Mouse (Mus musculus): ENCODE measurements around the gene Vps29. TPM values are rescaled to one million over a fixed set of nuclear protein-coding genes. Genes with fewer than 3 reads are reported as not detected.

Vps29 gene
- polyA plus RNA-seq, 1 experiment from 2014 or later: 131 TPM

GRCm38 (mm10) chr5:122390006-122390405 is 35.8 kb downstream of the Vps29 start:
- no peak for ATAC-seq (ENCODE audit: low read depth)
- Histone ChIP-seq H3K4me3 (replicated peaks) (no peak overlapping the region), H3K4me1 (replicated peaks) (peaks cover 21% of the 10 kb centered on the region), H3K27ac (no peak overlapping the region), H3K27me3 (no peaks in the 10 kb centered on the region), H3K4me2 (no peak overlapping the region), H3K36me3 (peaks cover 8% of the 10 kb centered on the region), H3K9me3 (replicated peaks) (no peaks in the 10 kb centered on the region), H3K9ac (no peak overlapping the region)
- 81% methylated on average over 5 of the region's 5 CpGs for WGBS (ENCODE audit: insufficient replicate concordance)
- no peak for DNase-seq

DNA sequence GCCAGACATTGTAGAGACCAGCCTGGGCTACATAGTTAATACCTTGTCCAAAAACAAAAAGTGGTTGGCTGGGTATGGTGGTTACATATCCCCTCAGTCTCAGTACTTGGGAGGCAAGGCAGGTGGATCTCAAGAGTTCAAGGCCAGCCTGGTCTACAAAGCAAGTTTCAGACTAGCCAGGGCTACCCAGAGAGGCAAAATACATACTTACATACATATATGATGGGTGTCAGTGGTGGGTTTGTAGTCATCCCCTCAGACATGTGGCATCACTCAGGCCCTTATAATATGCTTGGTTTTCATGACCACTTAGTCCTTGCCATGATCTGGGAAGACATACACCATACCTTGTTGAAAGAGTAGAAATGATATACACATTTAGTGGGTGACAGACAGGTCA is 36.5 kb downstream of the Vps29 start:
- peaks cover 21% of the 10 kb centered on the region for H3K4me1 ChIP-seq (replicated peaks)
- H3K9ac ChIP-seq: no peak overlapping the region
- no peak overlapping the region for H3K4me2 ChIP-seq
- H3K27me3 ChIP-seq: no peaks in the 10 kb centered on the region
- DNase-seq (no peak), ATAC-seq (ENCODE audit: low read depth) (no peak)
- no peak overlapping the region for H3K27ac ChIP-seq
- no peaks in the 10 kb centered on the region for H3K9me3 ChIP-seq (replicated peaks)
- H3K4me3 ChIP-seq (replicated peaks): no peak overlapping the region
- peaks cover 9% of the 10 kb centered on the region for H3K36me3 ChIP-seq

- no peaks in the 10 kb centered on the region for H3K9me3 ChIP-seq (replicated peaks)
- H3K4me1 ChIP-seq (replicated peaks): peaks cover 21% of the 10 kb centered on the region
- H3K27ac ChIP-seq: no peak overlapping the region
- peak overlapping the region; percentile 91; the same call in 1 of the 2 replicates for H3K4me3 ChIP-seq (replicated peaks)
- H3K27me3 ChIP-seq: no peaks in the 10 kb centered on the region
- peaks cover 9% of the 10 kb centered on the region for H3K36me3 ChIP-seq
- peak overlapping the region; percentile 73 for H3K4me2 ChIP-seq
- DNase-seq (no peak), ATAC-seq (ENCODE audit: low read depth) (no peak)
- peak overlapping the region; percentile 29; the same call in 1 of the 2 replicates for H3K9ac ChIP-seq
- 47% methylated on average over 16 of the region's 16 CpGs for WGBS (ENCODE audit: insufficient replicate concordance)
Measured at GRCm38 (mm10) chr5:122391178-122391785, 37.1 kb downstream of the Vps29 start.

- peaks cover 13% of the 10 kb centered on the region for H3K36me3 ChIP-seq
- WGBS (ENCODE audit: insufficient replicate concordance): under 1% methylated on average over 39 of the region's 39 CpGs
- H3K4me2 ChIP-seq: peak within 1 kb of the TSS; percentile 73
- no peaks in the 10 kb centered on the region for H3K9me3 ChIP-seq (replicated peaks)
- peak within 1 kb of the TSS; percentile 91 for H3K4me3 ChIP-seq (replicated peaks)
- peak within 1 kb of the TSS; percentile 74 for H3K27ac ChIP-seq
- DNase-seq (peak; percentile 89), ATAC-seq (ENCODE audit: low read depth) (peak; percentile 85)
- peak within 1 kb of the TSS; percentile 93 for H3K9ac ChIP-seq
- H3K4me1 ChIP-seq (replicated peaks): peaks cover 21% of the 10 kb centered on the region
- H3K27me3 ChIP-seq: no peaks in the 10 kb centered on the region
Measured at GRCm38 (mm10) chr5:122391786-122392180, 37.6 kb downstream of the Vps29 start, which contains the start of gene Arpc3. TSS of gene Arpc3 (plus strand) at chr5:122391878.

GRCm38 (mm10) chr5:122392227-122393004 is 38.2 kb downstream of the Vps29 start:
- DNase-seq: no peak
- peak; percentile 47 for ATAC-seq (ENCODE audit: low read depth)
- H3K27ac ChIP-seq: peak overlapping the region; percentile 74

DNA sequence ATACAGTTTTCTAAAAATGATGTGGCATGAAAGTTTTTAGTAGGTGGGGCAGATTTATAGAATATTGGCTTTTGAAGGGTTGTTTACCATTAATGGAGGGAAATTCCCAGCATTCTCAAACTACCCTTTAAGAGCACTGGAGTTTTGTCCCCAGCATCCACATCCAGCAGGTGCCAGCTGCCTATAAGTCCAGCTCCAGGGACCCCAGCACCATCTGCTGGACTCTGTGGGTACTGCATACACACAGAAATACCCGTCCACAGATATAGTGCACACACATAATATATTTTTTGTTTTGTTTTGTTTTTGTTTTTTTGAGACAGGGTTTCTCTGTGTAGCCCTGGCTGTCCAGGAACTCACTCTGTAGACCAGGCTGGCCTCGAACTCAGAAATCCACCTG is 39.7 kb downstream of the Vps29 start:
- Histone ChIP-seq H3K4me3 (replicated peaks) (no peak overlapping the region), H3K36me3 (peaks cover 34% of the 10 kb centered on the region), H3K4me2 (no peak overlapping the region), H3K9me3 (replicated peaks) (no peaks in the 10 kb centered on the region), H3K27me3 (no peaks in the 10 kb centered on the region), H3K9ac (no peak overlapping the region), H3K4me1 (replicated peaks) (peaks cover 31% of the 10 kb centered on the region), H3K27ac (no peak overlapping the region)
- no peak for ATAC-seq (ENCODE audit: low read depth)
- WGBS (ENCODE audit: insufficient replicate concordance): 26% methylated on average over 2 of the region's 2 CpGs
- peak; percentile 73 for DNase-seq

More at GRCm38 (mm10) chr5:122392227-122393004, 38.2 kb downstream of the Vps29 start:
- peak overlapping the region; percentile 73 for H3K4me2 ChIP-seq
- peaks cover 20% of the 10 kb centered on the region for H3K36me3 ChIP-seq
- no peaks in the 10 kb centered on the region for H3K27me3 ChIP-seq
- H3K4me1 ChIP-seq (replicated peaks): peaks cover 21% of the 10 kb centered on the region
- H3K9me3 ChIP-seq (replicated peaks): no peaks in the 10 kb centered on the region
- H3K4me3 ChIP-seq (replicated peaks): peak overlapping the region; percentile 91
- H3K9ac ChIP-seq: peak overlapping the region; percentile 93
- WGBS (ENCODE audit: insufficient replicate concordance): 6% methylated on average over 19 of the region's 19 CpGs

DNA sequence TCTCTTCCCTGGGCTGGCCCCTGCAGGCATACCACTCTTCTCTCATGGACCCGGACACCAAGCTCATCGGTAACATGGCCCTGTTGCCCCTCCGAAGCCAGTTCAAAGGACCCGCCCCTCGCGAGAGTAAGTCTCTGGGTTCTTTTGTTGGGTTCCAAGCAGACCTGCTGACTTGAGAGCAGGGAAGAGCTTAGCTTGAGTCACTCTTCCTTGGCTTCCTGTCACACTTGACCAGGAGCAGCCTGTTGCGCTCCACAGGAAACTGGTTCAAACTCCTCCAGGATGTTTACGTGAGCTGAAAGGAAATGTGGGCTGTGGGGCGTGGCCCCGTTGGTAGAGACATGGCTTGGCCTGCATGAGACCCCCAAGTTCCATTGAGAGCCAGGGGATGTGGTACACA is 42.6 kb downstream of the Vps29 start:
- Histone ChIP-seq H3K9ac (no peak overlapping the region), H3K27me3 (no peaks in the 10 kb centered on the region), H3K27ac (no peak overlapping the region; the same call in 1 of the 2 replicates), H3K4me3 (replicated peaks) (no peak overlapping the region), H3K36me3 (peaks cover 59% of the 10 kb centered on the region), H3K4me2 (no peak overlapping the region), H3K9me3 (replicated peaks) (no peaks in the 10 kb centered on the region), H3K4me1 (replicated peaks) (peaks cover 25% of the 10 kb centered on the region)
- 62% methylated on average over 10 of the region's 10 CpGs for WGBS (ENCODE audit: insufficient replicate concordance)
- ATAC-seq (ENCODE audit: low read depth) (no peak), DNase-seq (no peak)

DNA sequence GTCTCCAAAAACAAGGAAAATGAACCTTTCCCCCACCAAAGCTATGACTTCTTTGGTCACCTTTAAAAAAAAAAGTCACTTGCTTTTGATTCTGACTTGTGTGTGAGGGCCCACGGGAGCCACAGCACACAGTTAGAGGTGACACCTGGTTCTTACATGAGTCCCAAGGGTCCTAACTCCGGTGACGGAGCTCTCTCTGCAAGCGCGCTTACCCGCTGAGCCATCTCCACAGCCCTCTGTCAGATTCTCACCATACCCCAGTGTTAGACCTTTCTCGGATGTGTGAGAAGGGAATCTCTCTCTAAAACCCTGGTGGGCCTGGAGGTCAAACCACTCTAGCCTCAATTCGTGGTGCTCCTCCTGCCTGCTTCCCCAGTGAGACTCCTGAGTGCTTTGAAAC is 43.3 kb downstream of the Vps29 start:
- ATAC-seq (ENCODE audit: low read depth): no peak
- Histone ChIP-seq H3K9ac (no peak overlapping the region), H3K36me3 (peaks cover 66% of the 10 kb centered on the region), H3K4me2 (no peak overlapping the region), H3K27ac (no peak overlapping the region), H3K9me3 (replicated peaks) (no peaks in the 10 kb centered on the region), H3K4me1 (replicated peaks) (peaks cover 24% of the 10 kb centered on the region), H3K27me3 (no peaks in the 10 kb centered on the region), H3K4me3 (replicated peaks) (no peak overlapping the region)
- 84% methylated on average over 8 of the region's 8 CpGs for WGBS (ENCODE audit: insufficient replicate concordance)
- DNase-seq: no peak

GRCm38 (mm10) chr5:122399871-122400270 is 45.7 kb downstream of the Vps29 start:
- 86% methylated on average over 8 of the region's 8 CpGs for WGBS (ENCODE audit: insufficient replicate concordance)
- peaks cover 10% of the 10 kb centered on the region; the same call in 1 of the 2 replicates for H3K4me1 ChIP-seq (replicated peaks)
- H3K9ac ChIP-seq: no peak overlapping the region
- ATAC-seq (ENCODE audit: low read depth) (no peak), DNase-seq (no peak)
- H3K4me3 ChIP-seq (replicated peaks): no peak overlapping the region
- H3K27ac ChIP-seq: no peak overlapping the region
- no peak overlapping the region for H3K4me2 ChIP-seq
- H3K36me3 ChIP-seq: peaks cover 84% of the 10 kb centered on the region
- H3K27me3 ChIP-seq: no peaks in the 10 kb centered on the region
- H3K9me3 ChIP-seq (replicated peaks): no peaks in the 10 kb centered on the region

DNA sequence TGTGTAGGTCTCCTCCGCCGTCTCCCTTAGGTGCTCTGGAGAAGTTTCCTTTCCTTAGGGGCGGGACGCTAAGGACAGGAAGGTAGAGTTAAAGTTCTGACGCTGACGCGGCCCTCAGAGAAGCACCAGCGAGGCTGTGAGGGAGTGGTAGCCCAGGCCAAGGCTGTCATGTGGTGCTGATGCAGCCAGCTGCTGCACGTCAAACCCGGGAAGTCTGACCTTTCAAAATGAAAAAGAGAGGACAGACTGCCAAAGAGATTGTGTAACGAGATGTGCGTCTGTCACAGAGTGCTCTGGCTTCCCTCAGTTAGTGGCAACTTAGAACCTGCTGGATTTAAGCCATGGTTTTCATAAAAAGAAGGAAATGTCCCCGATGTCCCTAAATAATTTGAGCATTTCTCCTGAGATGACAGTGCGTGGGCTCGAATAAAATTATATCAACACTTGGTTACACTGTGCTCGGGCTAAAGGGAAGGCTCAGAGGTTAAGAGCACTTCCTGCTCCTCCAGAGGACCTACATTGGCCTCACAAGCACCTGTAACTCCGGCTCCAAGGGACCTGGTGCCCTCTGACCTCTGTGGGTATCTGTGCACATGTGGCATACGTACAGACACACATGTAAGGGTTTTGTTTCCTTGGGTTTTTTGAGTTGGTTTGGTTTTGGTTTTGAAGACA is 46.6 kb downstream of the Vps29 start:
- 77% methylated on average over 18 of the region's 18 CpGs for WGBS (ENCODE audit: insufficient replicate concordance)
- Histone ChIP-seq H3K9ac (no peak overlapping the region), H3K27ac (no peak overlapping the region), H3K4me1 (replicated peaks) (peaks cover 10% of the 10 kb centered on the region; the same call in 1 of the 2 replicates), H3K36me3 (peaks cover 90% of the 10 kb centered on the region), H3K27me3 (no peaks in the 10 kb centered on the region), H3K4me2 (no peak overlapping the region), H3K9me3 (replicated peaks) (no peaks in the 10 kb centered on the region), H3K4me3 (replicated peaks) (no peak overlapping the region)
- DNase-seq: no peak
- no peak for ATAC-seq (ENCODE audit: low read depth)

- no peaks in the 10 kb centered on the region for H3K27me3 ChIP-seq
- WGBS (ENCODE audit: insufficient replicate concordance): 38% methylated on average over 8 of the region's 8 CpGs
- H3K36me3 ChIP-seq: peaks cover 95% of the 10 kb centered on the region
- H3K27ac ChIP-seq: no peak overlapping the region
- DNase-seq (peak; percentile 34), ATAC-seq (ENCODE audit: low read depth) (0 out of 2 replicates have a peak, but pooled peaks have one; percentile 38)
- no peak overlapping the region for H3K9ac ChIP-seq
- no peaks in the 10 kb centered on the region for H3K9me3 ChIP-seq (replicated peaks)
- no peak overlapping the region for H3K4me2 ChIP-seq
- peaks cover 10% of the 10 kb centered on the region; the same call in 1 of the 2 replicates for H3K4me1 ChIP-seq (replicated peaks)
- no peak overlapping the region for H3K4me3 ChIP-seq (replicated peaks)
Measured at GRCm38 (mm10) chr5:122401303-122401640, 47.1 kb downstream of the Vps29 start.
